Mouse (Mus musculus) MEL (cell line): ENCODE measurements at regions not wholly inside any gene's neighbourhood (a gene's known extent, or its start where the extent isn't known, plus 50 kb on each side); places are given as distances from the start of the nearest gene placed in this dataset.
A peak's percentile ranks its signal among the peaks of the same experiment; 100 is the strongest.

ENCODE experiments used
- DNase-seq: peaks from one replicate; pipeline ENCODE4 v3.0.0; 2011; ENCODE audit warnings: low read depth, low spot score
- H3K27ac ChIP-seq: 2 replicates; pipeline ENCODE4 v1.5.1; 2012; ENCODE audit warnings: low read depth, mild to moderate bottlenecking, control low read depth, low read length, moderate library complexity; ENCODE audit not compliant: control insufficient read depth
- H3K27me3 ChIP-seq, 2 experiments: fragments of 150-350 bp in 1 of 2; sonication (generic) in 1 of 2; 2 replicates each; pipeline ENCODE4 v1.6.1; 2012; ENCODE audit warnings: low read length in 2 of 2, mild to moderate bottlenecking in 2 of 2, improper control_type of control experiment in 1 of 2, moderate library complexity in 1 of 2; ENCODE audit not compliant: insufficient read depth in 2 of 2, control insufficient read depth in 1 of 2
- H3K36me3 ChIP-seq, 2 experiments: 2 replicates each; pipeline ENCODE4 v1.6.1; 2012 to 2014; ENCODE audit warnings: low read length in 2 of 2, improper control_type of control experiment in 1 of 2, inconsistent platforms in 1 of 2, mild to moderate bottlenecking in 1 of 2; ENCODE audit not compliant: insufficient read depth in 2 of 2, control insufficient read depth in 1 of 2
- H3K4me1 ChIP-seq, 2 experiments: fragments of 150-350 bp in 1 of 2; sonication (generic) in 1 of 2; 2 replicates each; pipeline ENCODE4 v1.6.1; 2012; ENCODE audit warnings: low read length in 2 of 2, improper control_type of control experiment in 1 of 2, mild to moderate bottlenecking in 1 of 2; ENCODE audit not compliant: insufficient read depth in 2 of 2, control insufficient read depth in 1 of 2
- H3K4me3 ChIP-seq, 2 experiments: fragments of 150-350 bp in 1 of 2; sonication (generic) in 1 of 2; 2 replicates each; pipeline ENCODE4 v1.5.1; 2012; ENCODE audit warnings: low read depth in 2 of 2, low read length in 2 of 2, mild to moderate bottlenecking in 2 of 2, moderate library complexity in 2 of 2, control low read depth in 1 of 2, improper control_type of control experiment in 1 of 2; ENCODE audit not compliant: control insufficient read depth in 1 of 2, insufficient read depth in 1 of 2
- H3K79me2 ChIP-seq: 2 replicates; pipeline ENCODE4 v1.6.1; 2012; ENCODE audit warnings: mild to moderate bottlenecking, low read length, moderate library complexity; ENCODE audit not compliant: control insufficient read depth, poor library complexity, insufficient read depth
- H3K9ac ChIP-seq: 2 replicates; pipeline ENCODE4 v1.6.1; 2012; ENCODE audit warnings: low read depth, mild to moderate bottlenecking, control low read depth, low read length, moderate library complexity; ENCODE audit not compliant: control insufficient read depth, poor library complexity, severe bottlenecking
- H3K9me3 ChIP-seq: fragments of 150-350 bp; sonication (generic); replicated peaks from 2 replicates; pipeline ENCODE4 v1.6.1; 2012; ENCODE audit warnings: mild to moderate bottlenecking, low read length, improper control_type of control experiment, moderate library complexity; ENCODE audit not compliant: insufficient read depth
- BHLHE40 ChIP-seq: IDR thresholded peaks from 2 replicates; pipeline ENCODE4 v1.6.1; 2012; ENCODE audit warnings: low read depth, mild to moderate bottlenecking, inconsistent platforms, low read length, improper control_type of control experiment, borderline replicate concordance
- CHD1 ChIP-seq: IDR thresholded peaks from 2 replicates; pipeline ENCODE4 v1.6.1; 2012; ENCODE audit warnings: low read depth, mild to moderate bottlenecking, inconsistent platforms, low read length, improper control_type of control experiment
- CHD2 ChIP-seq: IDR thresholded peaks from 2 replicates; pipeline ENCODE4 v1.6.1; 2011; ENCODE audit warnings: low read length, improper control_type of control experiment
- ELF1 ChIP-seq: IDR thresholded peaks from 2 replicates; pipeline ENCODE4 v1.6.1; 2014; ENCODE audit warnings: low read depth, mild to moderate bottlenecking, inconsistent platforms, low read length, improper control_type of control experiment, moderate library complexity
- ETS1 ChIP-seq: IDR thresholded peaks from 2 replicates; pipeline ENCODE4 v1.6.1; 2012; ENCODE audit warnings: low read depth, mild to moderate bottlenecking, inconsistent platforms, low read length, improper control_type of control experiment, moderate library complexity
- GABPA ChIP-seq: IDR thresholded peaks from 2 replicates; pipeline ENCODE4 v1.6.1; 2012; ENCODE audit warnings: low read depth, mild to moderate bottlenecking, inconsistent platforms, low read length, improper control_type of control experiment, moderate library complexity
- GATA1 ChIP-seq: IDR thresholded peaks from 2 replicates; pipeline ENCODE4 v1.6.1; 2011; ENCODE audit warnings: low read depth, low read length, improper control_type of control experiment
- KAT2A ChIP-seq: conservative IDR thresholded peaks from 2 replicates; pipeline ENCODE4 v1.6.1; 2012; ENCODE audit warnings: low read depth, low read length, improper control_type of control experiment, inconsistent platforms
- MAFK ChIP-seq: IDR thresholded peaks from 2 replicates; pipeline ENCODE4 v1.6.1; 2011; ENCODE audit warnings: low read depth, mild to moderate bottlenecking, low read length, improper control_type of control experiment, borderline replicate concordance
- MAZ ChIP-seq: IDR thresholded peaks from 2 replicates; pipeline ENCODE4 v1.6.1; 2012; ENCODE audit warnings: low read depth, mild to moderate bottlenecking, inconsistent platforms, low read length, improper control_type of control experiment
- MXI1 ChIP-seq: IDR thresholded peaks from 2 replicates; pipeline ENCODE4 v1.6.1; 2011; ENCODE audit warnings: mild to moderate bottlenecking, low read depth, low read length, improper control_type of control experiment
- MYB ChIP-seq: IDR thresholded peaks from 2 replicates; pipeline ENCODE4 v1.6.1; 2011; ENCODE audit warnings: mild to moderate bottlenecking, low read depth, low read length, improper control_type of control experiment
- NELFE ChIP-seq: IDR thresholded peaks from 2 replicates; pipeline ENCODE4 v1.6.1; 2011; ENCODE audit warnings: low read depth, low read length, improper control_type of control experiment
- POLR2A ChIP-seq, 2 experiments: IDR thresholded peaks; 2 replicates each; pipeline ENCODE4 v1.6.1; 2011 to 2012; ENCODE audit warnings: low read length in 2 of 2, mild to moderate bottlenecking in 2 of 2, control low read depth in 1 of 2, improper control_type of control experiment in 1 of 2, low read depth in 1 of 2, moderate library complexity in 1 of 2; ENCODE audit not compliant: control insufficient read depth in 1 of 2, insufficient read depth in 1 of 2, poor library complexity in 1 of 2
- POLR2AphosphoS2 ChIP-seq: IDR thresholded peaks from 2 replicates; pipeline ENCODE4 v1.6.1; 2011; ENCODE audit warnings: low read length, improper control_type of control experiment
- POLR2AphosphoS5 ChIP-seq: IDR thresholded peaks from 2 replicates; pipeline ENCODE4 v1.6.1; 2012; ENCODE audit warnings: low read depth, borderline replicate concordance, mild to moderate bottlenecking, inconsistent platforms, low read length, moderate library complexity, mixed read lengths
- RAD21 ChIP-seq: IDR thresholded peaks from 2 replicates; pipeline ENCODE4 v1.6.1; 2011; ENCODE audit warnings: mild to moderate bottlenecking, low read depth, low read length, improper control_type of control experiment
- RCOR1 ChIP-seq: IDR thresholded peaks from 2 replicates; pipeline ENCODE4 v1.6.1; 2012; ENCODE audit warnings: low read depth, mild to moderate bottlenecking, inconsistent platforms, low read length, improper control_type of control experiment
- SIN3A ChIP-seq: IDR thresholded peaks from 2 replicates; pipeline ENCODE4 v1.6.1; 2012; ENCODE audit warnings: low read length, improper control_type of control experiment, inconsistent platforms
- TAL1 ChIP-seq: IDR thresholded peaks from 2 replicates; pipeline ENCODE4 v1.6.1; 2012; ENCODE audit warnings: mild to moderate bottlenecking, inconsistent platforms, low read length, moderate library complexity, mixed read lengths
- TCF12 ChIP-seq: IDR thresholded peaks from 2 replicates; pipeline ENCODE4 v1.6.1; 2014; ENCODE audit warnings: low read depth, mild to moderate bottlenecking, inconsistent platforms, low read length, improper control_type of control experiment, moderate library complexity
- USF1 ChIP-seq: IDR thresholded peaks from 2 replicates; pipeline ENCODE4 v1.6.1; 2014; ENCODE audit warnings: low read depth, mild to moderate bottlenecking, inconsistent platforms, low read length, improper control_type of control experiment, moderate library complexity
- USF2 ChIP-seq, 2 experiments: IDR thresholded peaks; 2 replicates each; pipeline ENCODE4 v1.6.1; 2011 to 2012; ENCODE audit warnings: improper control_type of control experiment in 2 of 2, low read length in 2 of 2, borderline replicate concordance in 1 of 2, inconsistent platforms in 1 of 2, low read depth in 1 of 2, mild to moderate bottlenecking in 1 of 2; ENCODE audit not compliant: insufficient read depth in 1 of 2
- ZMIZ1 ChIP-seq: IDR thresholded peaks from 2 replicates; pipeline ENCODE4 v1.6.1; 2012; ENCODE audit warnings: low read depth, mild to moderate bottlenecking, inconsistent platforms, low read length, improper control_type of control experiment, moderate library complexity

DNA sequence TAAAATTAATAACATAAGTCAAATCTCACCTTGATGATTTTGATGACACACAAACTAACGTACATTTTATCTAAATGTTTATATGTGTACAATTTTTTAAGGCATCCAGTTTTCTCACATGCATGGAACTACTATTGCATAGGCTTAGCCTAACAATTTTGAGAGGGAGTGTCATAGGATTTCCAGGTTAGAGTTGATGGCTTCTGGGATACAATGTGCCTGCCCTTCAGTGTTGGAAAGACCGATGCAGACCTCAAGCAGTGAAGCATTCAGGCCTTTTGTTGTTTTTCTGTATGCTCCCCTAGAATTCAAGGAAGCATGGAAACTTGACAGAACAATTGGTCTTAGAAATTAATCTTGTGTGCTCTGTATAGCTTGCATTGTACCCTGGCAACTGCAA lies 158.4 kb upstream of the Slitrk6 start:
- H3K79me2 ChIP-seq, result no peaks in the 10 kb centered on the region
- no peak overlapping the region for H3K4me3 ChIP-seq
- no peak for TF ChIP-seq ZMIZ1
- no peak for TF ChIP-seq KAT2A
- TF ChIP-seq RAD21, result no peak
- TF ChIP-seq MXI1, result no peak
- no peak for TF ChIP-seq TAL1
- TF ChIP-seq POLR2A (IDR thresholded peaks at IDR 0.05; ENCODE audit: control insufficient read depth in 1 of 2, insufficient read depth in 1 of 2, low read depth in 1 of 2, low read length in 2 of 2, poor library complexity in 1 of 2), result no peak
- no peak for TF ChIP-seq MAFK
- no peak for TF ChIP-seq BHLHE40
- TF ChIP-seq ETS1, result no peak
- TF ChIP-seq USF1, result no peak
- TF ChIP-seq USF2 (IDR thresholded peaks at IDR 0.05; ENCODE audit: borderline replicate concordance in 1 of 2, insufficient read depth in 1 of 2, low read depth in 1 of 2, low read length in 2 of 2), result no peak
- no peak for TF ChIP-seq GATA1
- TF ChIP-seq CHD2, result no peak
- no peak for TF ChIP-seq GABPA
- TF ChIP-seq POLR2AphosphoS2, result no peak
- no peak for TF ChIP-seq SIN3A
- no peak for TF ChIP-seq CHD1
- TF ChIP-seq POLR2AphosphoS5, result no peak
- TF ChIP-seq NELFE, result no peak
- no peaks in the 10 kb centered on the region for H3K27me3 ChIP-seq
- no peak overlapping the region for H3K9ac ChIP-seq
- no peak for DNase-seq
- no peaks in the 10 kb centered on the region for H3K36me3 ChIP-seq
- H3K9me3 ChIP-seq, result no peaks in the 10 kb centered on the region
- no peaks in the 10 kb centered on the region for H3K4me1 ChIP-seq
- H3K27ac ChIP-seq, result no peak overlapping the region

DNA sequence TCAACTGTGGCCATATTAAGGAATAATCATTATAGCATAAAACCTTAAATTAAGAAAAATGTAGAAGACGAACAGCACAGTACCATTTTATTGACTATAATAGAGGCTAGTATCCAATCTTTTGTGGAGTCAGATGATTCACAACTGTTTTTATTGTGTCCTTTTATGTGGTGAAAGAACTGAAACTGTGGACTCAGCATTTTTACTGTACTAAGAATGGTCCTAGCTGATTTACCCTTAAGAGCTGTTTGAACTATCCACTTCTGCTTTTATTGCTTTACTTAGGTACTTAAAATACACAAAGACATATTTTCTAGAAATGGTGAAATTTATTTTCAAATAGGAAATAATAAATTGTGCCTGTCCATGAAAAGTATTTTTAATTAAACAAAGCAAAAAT lies 137.9 kb upstream of the Slitrk6 start:
- Histone ChIP-seq H3K27ac (no peak overlapping the region), H3K4me3 (no peak overlapping the region), H3K79me2 (no peaks in the 10 kb centered on the region), H3K9ac (no peak overlapping the region), H3K27me3 (no peaks in the 10 kb centered on the region)
- no peak for TF ChIP-seq NELFE
- TF ChIP-seq TCF12, result no peak
- TF ChIP-seq MAZ, result no peak
- TF ChIP-seq MAFK, result peak; percentile 87
- no peak for TF ChIP-seq RCOR1
- no peak for TF ChIP-seq MYB
- no peak for TF ChIP-seq ELF1
- TF ChIP-seq, all 39 proteins: peak for 1
- Histone ChIP-seq H3K9me3 (no peaks in the 10 kb centered on the region), H3K36me3 (no peaks in the 10 kb centered on the region), H3K4me1 (no peaks in the 10 kb centered on the region)
- DNase-seq, result peak; percentile 20
